Mouse (Mus musculus) hindbrain, embryonic 11.5 days (tissue): ENCODE measurements around the gene Col4a1. TPM values are rescaled to one million over a fixed set of nuclear protein-coding genes. Genes with fewer than 3 reads are reported as not detected.

Experiments used
- ATAC-seq: fragments of 200-750 bp; cut with Nextera tagmentation; 2 replicates; pipeline ENCODE4 v1.8.0; 2017; ENCODE audit warnings: mild to moderate bottlenecking, moderate TSS enrichment, moderate library complexity; ENCODE audit not compliant: low FRiP score
- DNase-seq: peaks from one replicate; pipeline ENCODE4 v3.0.0-alpha.2; 2015; ENCODE audit warnings: low spot score
- H3K27ac ChIP-seq: fragments of 300-500 bp; sonication (generic); 2 replicates; pipeline ENCODE4 v1.5.1; 2014; ENCODE audit warnings: mild to moderate bottlenecking, low read depth, low read length
- H3K27me3 ChIP-seq: fragments of 300-500 bp; sonication (generic); 2 replicates; pipeline ENCODE4 v1.6.1; 2014; ENCODE audit warnings: mild to moderate bottlenecking, low read length, moderate library complexity, mixed read lengths; ENCODE audit not compliant: control insufficient read depth, insufficient read depth
- H3K36me3 ChIP-seq: fragments of 300-500 bp; sonication (generic); 2 replicates; pipeline ENCODE4 v1.6.1; 2014; ENCODE audit warnings: mild to moderate bottlenecking, low read length, moderate library complexity, mixed read lengths; ENCODE audit not compliant: control insufficient read depth, insufficient read depth
- H3K4me1 ChIP-seq: fragments of 300-500 bp; sonication (generic); replicated peaks from 2 replicates; pipeline ENCODE4 v1.6.1; 2014; ENCODE audit warnings: low read length, mixed read lengths; ENCODE audit not compliant: control insufficient read depth, insufficient read depth
- H3K4me2 ChIP-seq: fragments of 300-500 bp; sonication (generic); replicated peaks from 2 replicates; pipeline ENCODE4 v1.6.1; 2014; ENCODE audit warnings: mild to moderate bottlenecking, low read depth, low read length
- H3K4me3 ChIP-seq: fragments of 300-500 bp; sonication (generic); 2 replicates; pipeline ENCODE4 v1.5.1; 2014; ENCODE audit warnings: low read depth, low read length
- H3K9ac ChIP-seq: fragments of 300-500 bp; sonication (generic); 2 replicates; pipeline ENCODE4 v1.6.1; 2014; ENCODE audit warnings: low read depth, low read length
- H3K9me3 ChIP-seq: fragments of 300-500 bp; sonication (generic); 2 replicates; pipeline ENCODE4 v1.6.1; 2016; ENCODE audit warnings: low read length; ENCODE audit not compliant: control insufficient read depth
- whole genome bisulfite sequencing: fragments of 180-500 bp; shearing (Covaris S2); extraction: QIAGEN DNeasy Blood & Tissue Kit; methylation state at CpG from one replicate; pipeline ENCODE4 v1.1.7; 2014; 5-methylcytosine and 5-hydroxymethylcytosine counted together
- polyA plus RNA-seq: library from polyadenylated mRNA; unstranded; fragments of >200 nt; fragmentation: Nextera tagmentation; extraction: Ambion mirVana; gene quantifications from 2 replicates; pipeline ENCODE4 v1.2.1, GENCODE M21; 2014

Gene Col4a1
- polyA plus RNA-seq, 1 experiment from 2014 or later: 91.8 TPM

- H3K4me3 ChIP-seq: no peak overlapping the region
- no peak for ATAC-seq
- WGBS: 83% methylated on average over 2 of the region's 2 CpGs
Measured at GRCm38 (mm10) chr8:11169383-11169782, 143.2 kb downstream of the Col4a1 start.

GRCm38 (mm10) chr8:11168780-11169179, 143.8 kb downstream of the Col4a1 start:
- no peak overlapping the region for H3K4me3 ChIP-seq
- whole genome bisulfite sequencing: 85% methylated on average over 3 of the region's 3 CpGs
- H3K4me2 ChIP-seq: no peak overlapping the region
- DNase-seq: no peak
- ATAC-seq: no peak
- no peaks in the 10 kb centered on the region for H3K36me3 ChIP-seq
- no peaks in the 10 kb centered on the region for H3K27me3 ChIP-seq
- no peak overlapping the region for H3K9ac ChIP-seq
- H3K9me3 ChIP-seq: no peaks in the 10 kb centered on the region
- no peak overlapping the region for H3K27ac ChIP-seq
- H3K4me1 ChIP-seq: no peaks in the 10 kb centered on the region

More at GRCm38 (mm10) chr8:11169383-11169782, 143.2 kb downstream of the Col4a1 start:
- Histone ChIP-seq H3K9ac (no peak overlapping the region), H3K9me3 (no peaks in the 10 kb centered on the region), H3K27ac (no peak overlapping the region), H3K4me1 (no peaks in the 10 kb centered on the region), H3K36me3 (no peaks in the 10 kb centered on the region), H3K27me3 (no peaks in the 10 kb centered on the region), H3K4me2 (no peak overlapping the region)
- DNase-seq: no peak

GRCm38 (mm10) chr8:11167955-11168354, 144.7 kb downstream of the Col4a1 start:
- WGBS: 84% methylated on average over 9 of the region's 9 CpGs

GRCm38 (mm10) chr8:11165592-11165991, 147.0 kb downstream of the Col4a1 start:
- H3K27me3 ChIP-seq: no peaks in the 10 kb centered on the region
- ATAC-seq: no peak
- no peak overlapping the region for H3K4me2 ChIP-seq
- H3K9ac ChIP-seq: no peak overlapping the region
- H3K9me3 ChIP-seq: no peaks in the 10 kb centered on the region
- no peaks in the 10 kb centered on the region for H3K36me3 ChIP-seq
- WGBS: 54% methylated on average over 4 of the region's 4 CpGs
- no peak for DNase-seq
- H3K4me1 ChIP-seq: no peaks in the 10 kb centered on the region
- H3K27ac ChIP-seq: no peak overlapping the region
- H3K4me3 ChIP-seq: no peak overlapping the region

More at GRCm38 (mm10) chr8:11167955-11168354, 144.7 kb downstream of the Col4a1 start:
- ATAC-seq (no peak), DNase-seq (no peak)
- Histone ChIP-seq H3K36me3 (no peaks in the 10 kb centered on the region), H3K4me1 (no peaks in the 10 kb centered on the region), H3K4me2 (no peak overlapping the region), H3K9ac (no peak overlapping the region), H3K27me3 (no peaks in the 10 kb centered on the region), H3K4me3 (no peak overlapping the region), H3K9me3 (no peaks in the 10 kb centered on the region), H3K27ac (no peak overlapping the region)

GRCm38 (mm10) chr8:11156319-11156692, 156.3 kb downstream of the Col4a1 start:
- WGBS: 89% methylated on average over 2 of the region's 2 CpGs

GRCm38 (mm10) chr8:11155579-11156318, 156.9 kb downstream of the Col4a1 start:
- WGBS: 93% methylated on average over 9 of the region's 9 CpGs
- no peak overlapping the region for H3K4me2 ChIP-seq
- H3K4me3 ChIP-seq: no peak overlapping the region
- H3K9me3 ChIP-seq: no peaks in the 10 kb centered on the region
- H3K9ac ChIP-seq: no peak overlapping the region
- no peaks in the 10 kb centered on the region for H3K4me1 ChIP-seq
- DNase-seq (no peak), ATAC-seq (no peak)
- no peaks in the 10 kb centered on the region for H3K36me3 ChIP-seq
- H3K27me3 ChIP-seq: no peaks in the 10 kb centered on the region
- H3K27ac ChIP-seq: no peak overlapping the region

More at GRCm38 (mm10) chr8:11156319-11156692, 156.3 kb downstream of the Col4a1 start:
- H3K4me2 ChIP-seq: no peak overlapping the region
- H3K27ac ChIP-seq: no peak overlapping the region
- H3K9me3 ChIP-seq: no peaks in the 10 kb centered on the region
- ATAC-seq (no peak), DNase-seq (no peak)
- no peak overlapping the region for H3K9ac ChIP-seq
- H3K27me3 ChIP-seq: no peaks in the 10 kb centered on the region
- no peaks in the 10 kb centered on the region for H3K4me1 ChIP-seq
- H3K4me3 ChIP-seq: no peak overlapping the region
- H3K36me3 ChIP-seq: no peaks in the 10 kb centered on the region

- Histone ChIP-seq H3K4me1 (no peaks in the 10 kb centered on the region), H3K27me3 (no peaks in the 10 kb centered on the region), H3K36me3 (no peaks in the 10 kb centered on the region), H3K9me3 (no peaks in the 10 kb centered on the region), H3K4me2 (no peak overlapping the region), H3K4me3 (no peak overlapping the region), H3K27ac (no peak overlapping the region), H3K9ac (no peak overlapping the region)
- 89% methylated on average over 3 of the region's 3 CpGs for WGBS
- ATAC-seq (no peak), DNase-seq (no peak)
Measured at GRCm38 (mm10) chr8:11150268-11150667, 162.4 kb downstream of the Col4a1 start.

GRCm38 (mm10) chr8:11149201-11149810, 163.3 kb downstream of the Col4a1 start:
- H3K4me2 ChIP-seq: no peak overlapping the region
- H3K4me3 ChIP-seq: no peak overlapping the region
- no peak for ATAC-seq
- no peaks in the 10 kb centered on the region for H3K4me1 ChIP-seq
- H3K9me3 ChIP-seq: no peaks in the 10 kb centered on the region
- no peaks in the 10 kb centered on the region for H3K27me3 ChIP-seq
- no peak for DNase-seq
- H3K27ac ChIP-seq: no peak overlapping the region
- H3K36me3 ChIP-seq: no peaks in the 10 kb centered on the region
- 91% methylated on average over 9 of the region's 9 CpGs for WGBS
- no peak overlapping the region for H3K9ac ChIP-seq

- DNase-seq (no peak), ATAC-seq (no peak)
- no peak overlapping the region for H3K4me3 ChIP-seq
- no peaks in the 10 kb centered on the region for H3K36me3 ChIP-seq
- no peak overlapping the region for H3K27ac ChIP-seq
- no peaks in the 10 kb centered on the region for H3K9me3 ChIP-seq
- H3K4me2 ChIP-seq: no peak overlapping the region
- 91% methylated on average over 8 of the region's 8 CpGs for WGBS
- H3K27me3 ChIP-seq: no peaks in the 10 kb centered on the region
- no peaks in the 10 kb centered on the region for H3K4me1 ChIP-seq
- no peak overlapping the region for H3K9ac ChIP-seq
Measured at GRCm38 (mm10) chr8:11148797-11149196, 163.8 kb downstream of the Col4a1 start.
